Mouse (Mus musculus) hindbrain, embryonic 11.5 days (tissue): ENCODE results near the gene Plekhn1. TPM values are rescaled to one million over a fixed set of nuclear protein-coding genes. Genes with fewer than 3 reads are reported as not detected.
A peak's percentile ranks its signal among the peaks of the same experiment; 100 is the strongest.

Experiments
- ATAC-seq: fragments of 200-750 bp; cut with Nextera tagmentation; 2 replicates; pipeline ENCODE4 v1.8.0; 2017; ENCODE audit warnings: mild to moderate bottlenecking, moderate TSS enrichment, moderate library complexity; ENCODE audit not compliant: low FRiP score
- DNase-seq: peaks from one replicate; pipeline ENCODE4 v3.0.0-alpha.2; 2015; ENCODE audit warnings: low spot score
- H3K27ac ChIP-seq: fragments of 300-500 bp; sonication (generic); 2 replicates; pipeline ENCODE4 v1.5.1; 2014; ENCODE audit warnings: mild to moderate bottlenecking, low read depth, low read length
- H3K27me3 ChIP-seq: fragments of 300-500 bp; sonication (generic); 2 replicates; pipeline ENCODE4 v1.6.1; 2014; ENCODE audit warnings: mild to moderate bottlenecking, low read length, moderate library complexity, mixed read lengths; ENCODE audit not compliant: control insufficient read depth, insufficient read depth
- H3K36me3 ChIP-seq: fragments of 300-500 bp; sonication (generic); 2 replicates; pipeline ENCODE4 v1.6.1; 2014; ENCODE audit warnings: mild to moderate bottlenecking, low read length, moderate library complexity, mixed read lengths; ENCODE audit not compliant: control insufficient read depth, insufficient read depth
- H3K4me1 ChIP-seq: fragments of 300-500 bp; sonication (generic); replicated peaks from 2 replicates; pipeline ENCODE4 v1.6.1; 2014; ENCODE audit warnings: low read length, mixed read lengths; ENCODE audit not compliant: control insufficient read depth, insufficient read depth
- H3K4me2 ChIP-seq: fragments of 300-500 bp; sonication (generic); replicated peaks from 2 replicates; pipeline ENCODE4 v1.6.1; 2014; ENCODE audit warnings: mild to moderate bottlenecking, low read depth, low read length
- H3K4me3 ChIP-seq: fragments of 300-500 bp; sonication (generic); 2 replicates; pipeline ENCODE4 v1.5.1; 2014; ENCODE audit warnings: low read depth, low read length
- H3K9ac ChIP-seq: fragments of 300-500 bp; sonication (generic); 2 replicates; pipeline ENCODE4 v1.6.1; 2014; ENCODE audit warnings: low read depth, low read length
- H3K9me3 ChIP-seq: fragments of 300-500 bp; sonication (generic); 2 replicates; pipeline ENCODE4 v1.6.1; 2016; ENCODE audit warnings: low read length; ENCODE audit not compliant: control insufficient read depth
- WGBS: fragments of 180-500 bp; shearing (Covaris S2); extraction: QIAGEN DNeasy Blood & Tissue Kit; methylation state at CpG from one replicate; pipeline ENCODE4 v1.1.7; 2014; 5-methylcytosine and 5-hydroxymethylcytosine counted together
- polyA plus RNA-seq: library from polyadenylated mRNA; unstranded; fragments of >200 nt; fragmentation: Nextera tagmentation; extraction: Ambion mirVana; gene quantifications from 2 replicates; pipeline ENCODE4 v1.2.1, GENCODE M21; 2014

The Plekhn1 gene
- polyA plus RNA-seq, 1 experiment from 2014 or later: 17.0 TPM

DNA sequence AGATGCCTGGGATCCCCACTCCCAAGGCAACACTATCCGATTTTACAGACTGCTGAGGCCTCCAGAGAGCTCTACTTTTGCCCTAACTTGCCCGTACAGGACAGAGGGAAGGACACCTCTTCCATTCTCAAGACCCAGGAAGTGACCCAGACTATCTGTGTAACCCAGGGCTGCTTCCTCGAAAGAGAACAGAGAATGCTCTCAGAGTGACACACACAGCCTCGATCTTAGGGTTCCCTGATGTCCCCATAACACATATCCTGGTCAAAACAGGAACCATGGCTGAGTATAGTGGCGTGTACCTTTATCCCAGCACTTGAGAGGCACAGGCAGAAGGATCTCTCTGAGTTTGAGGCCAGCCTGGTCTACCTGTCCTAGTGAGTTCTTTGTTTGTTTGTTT is 50.9 kb downstream of the Plekhn1 start:
- H3K27me3 ChIP-seq: no peaks in the 10 kb centered on the region
- ATAC-seq (no peak), DNase-seq (no peak)
- WGBS: 89% methylated on average over 5 of the region's 5 CpGs
- H3K36me3 ChIP-seq: no peaks in the 10 kb centered on the region
- peak overlapping the region; percentile 43; the same call in 1 of the 2 replicates for H3K4me3 ChIP-seq
- no peak overlapping the region for H3K27ac ChIP-seq
- H3K9ac ChIP-seq: no peak overlapping the region
- no peaks in the 10 kb centered on the region for H3K9me3 ChIP-seq
- peak overlapping the region; percentile 65 for H3K4me2 ChIP-seq
- H3K4me1 ChIP-seq: peaks cover 29% of the 10 kb centered on the region

DNA sequence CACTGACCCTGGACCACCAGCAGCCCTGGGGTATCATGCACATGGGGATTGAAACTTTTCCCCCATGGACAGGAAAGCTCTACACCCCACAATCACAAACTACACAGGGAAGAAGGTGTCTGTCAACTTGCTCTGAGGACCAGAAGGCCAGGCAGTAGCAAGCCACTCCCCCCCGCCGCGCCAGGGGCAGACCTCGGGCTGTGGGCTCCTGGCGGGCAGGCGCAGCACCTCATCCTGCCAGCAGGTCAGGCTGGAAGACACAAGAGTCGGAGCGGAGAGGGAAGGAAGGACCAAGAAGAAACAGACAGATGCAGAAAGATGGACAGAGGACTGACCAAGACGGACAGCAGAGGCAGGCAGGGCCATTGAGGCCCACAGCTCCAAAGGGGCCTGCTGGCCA is 57.0 kb downstream of the Plekhn1 start:
- no peak for DNase-seq
- Histone ChIP-seq H3K9me3 (no peaks in the 10 kb centered on the region), H3K9ac (no peak overlapping the region), H3K4me1 (no peaks in the 10 kb centered on the region), H3K27ac (no peak overlapping the region), H3K4me2 (no peak overlapping the region), H3K36me3 (peaks cover 33% of the 10 kb centered on the region), H3K4me3 (no peak overlapping the region), H3K27me3 (no peaks in the 10 kb centered on the region)
- 91% methylated on average over 9 of the region's 9 CpGs for WGBS
- no peak for ATAC-seq

DNA sequence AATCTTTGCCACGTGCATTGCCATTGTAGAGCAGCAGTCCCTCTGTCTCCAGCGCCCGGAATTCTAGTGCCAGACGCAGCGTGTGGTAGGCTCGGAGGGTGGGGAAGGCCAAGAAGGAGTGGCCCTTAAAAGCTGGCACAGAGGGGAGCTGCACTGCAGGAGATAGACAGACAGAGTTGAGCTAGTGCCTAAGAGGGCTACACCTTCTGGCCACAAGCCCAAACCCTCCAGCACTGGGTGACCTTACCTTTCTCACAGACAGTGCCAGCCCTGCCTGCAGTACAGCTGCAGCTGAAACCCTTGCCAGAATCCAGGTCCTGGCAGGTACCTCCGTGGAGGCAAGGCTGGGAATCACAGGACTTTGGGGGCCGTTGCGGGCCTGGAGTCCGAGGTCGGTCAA is 62.8 kb downstream of the Plekhn1 start:
- H3K27me3 ChIP-seq: no peaks in the 10 kb centered on the region
- H3K4me2 ChIP-seq: no peak overlapping the region
- H3K4me1 ChIP-seq: no peaks in the 10 kb centered on the region
- no peak overlapping the region for H3K9ac ChIP-seq
- WGBS: 97% methylated on average over 11 of the region's 11 CpGs
- DNase-seq (no peak), ATAC-seq (no peak)
- H3K4me3 ChIP-seq: no peak overlapping the region
- H3K36me3 ChIP-seq: peaks cover 65% of the 10 kb centered on the region
- no peak overlapping the region for H3K27ac ChIP-seq
- H3K9me3 ChIP-seq: no peaks in the 10 kb centered on the region

Other genes starting within 250 kb of the Plekhn1 start
- gene B3galt6, start 242.2 kb downstream of the Plekhn1 start, polyA plus RNA-seq: 18.2 and 19.4 TPM in 2 replicates
- gene Sdf4, start 242.0 kb downstream of the Plekhn1 start, polyA plus RNA-seq: 136 and 143 TPM in 2 replicates
- gene Tnfrsf4, start 221.0 kb downstream of the Plekhn1 start, polyA plus RNA-seq: 0.39 and 0.73 TPM in 2 replicates
- gene Tnfrsf18, start 208.7 kb downstream of the Plekhn1 start, polyA plus RNA-seq: 0.74 and 2.4 TPM in 2 replicates
- 0.10 TPM in 1 of 2 replicates, not detected in the other for gene Ttll10, start 175.4 kb downstream of the Plekhn1 start, polyA plus RNA-seq
- 44.0 and 44.4 TPM in 2 replicates for gene 9430015G10Rik, start 124.9 kb downstream of the Plekhn1 start, polyA plus RNA-seq
- gene Rnf223, start 104.3 kb downstream of the Plekhn1 start, polyA plus RNA-seq: 0.73 and 0.76 TPM in 2 replicates
- gene Agrn, start 37.4 kb downstream of the Plekhn1 start, polyA plus RNA-seq: 79.7 and 80.7 TPM in 2 replicates
- 0.54 and 1.2 TPM in 2 replicates for gene Isg15, start 34.0 kb downstream of the Plekhn1 start, polyA plus RNA-seq
- 2.0 and 3.1 TPM in 2 replicates for gene AW011738, start 31.6 kb downstream of the Plekhn1 start, polyA plus RNA-seq
- gene Perm1, start 19.0 kb downstream of the Plekhn1 start, polyA plus RNA-seq: 1.1 and 1.4 TPM in 2 replicates
- gene Noc2l, start 1.2 kb upstream of the Plekhn1 start, polyA plus RNA-seq: 78.0 and 78.6 TPM in 2 replicates
- 1.8 and 3.1 TPM in 2 replicates for gene Samd11, start 20.8 kb upstream of the Plekhn1 start, polyA plus RNA-seq
- gene Vmn2r-ps159, start 96.2 kb upstream of the Plekhn1 start, polyA plus RNA-seq: not detected in 2 replicates